Mouse (Mus musculus) heart, postnatal 0 days (tissue): ENCODE data around the gene Lgals4.
A peak's percentile ranks its signal among the peaks of the same experiment; 100 is the strongest.

ENCODE experiments used
- CTCF ChIP-seq: IDR thresholded peaks from 2 replicates; pipeline ENCODE4 v1.5.1; 2016; ENCODE audit warnings: antibody characterized with exemption, control low read depth, low read depth
- EP300 ChIP-seq: IDR thresholded peaks from 2 replicates; pipeline ENCODE4 v1.6.1; 2016; ENCODE audit warnings: antibody characterized with exemption, low read depth

DNA sequence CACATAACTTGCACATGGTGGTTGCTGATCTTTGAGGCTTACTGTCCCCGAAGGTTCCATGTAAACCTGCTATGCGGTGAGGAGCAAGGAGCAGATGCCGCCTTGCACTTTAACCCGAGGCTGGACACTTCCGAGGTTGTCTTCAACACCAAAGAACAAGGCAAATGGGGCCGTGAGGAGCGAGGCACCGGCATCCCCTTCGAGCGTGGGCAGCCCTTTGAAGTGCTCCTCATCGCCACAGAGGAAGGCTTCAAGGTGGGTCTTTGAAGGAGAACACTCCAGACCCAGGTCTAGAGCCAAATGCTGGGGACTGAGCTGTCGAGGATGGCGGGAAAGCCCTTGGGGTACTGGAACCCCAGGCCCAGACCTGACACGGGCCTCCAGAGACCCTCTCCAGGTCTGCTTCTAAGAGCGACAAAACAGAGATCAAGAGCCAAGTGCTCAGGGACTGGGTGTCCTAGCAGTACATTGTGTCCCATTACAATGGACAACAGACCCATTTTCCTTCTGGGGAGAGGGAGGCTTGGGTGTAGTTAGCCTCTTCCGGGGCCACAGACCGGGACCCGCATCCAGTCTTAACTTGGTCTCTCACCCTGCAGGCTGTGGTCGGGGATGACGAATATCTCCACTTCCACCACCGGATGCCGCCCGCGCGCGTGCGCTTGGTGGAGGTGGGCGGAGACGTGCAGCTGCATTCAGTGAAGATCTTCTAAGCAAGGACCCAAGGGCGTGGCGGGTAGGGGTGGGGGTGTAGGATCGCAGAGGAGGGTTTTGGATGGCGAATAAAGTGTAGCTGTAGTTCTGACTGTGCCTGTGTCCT, 32.0 kb downstream of the Lgals4 start:
- no peak for TF ChIP-seq EP300
- peak; percentile 21; the same call in 1 of the 2 replicates for TF ChIP-seq CTCF
